Mouse (Mus musculus) lung, postnatal 0 days (tissue): Measurements from ENCODE around the gene Hspa5.

Experiments used
- CTCF ChIP-seq: IDR thresholded peaks from 2 replicates; pipeline ENCODE4 v1.5.1; 2016; ENCODE audit warnings: antibody characterized with exemption, mild to moderate bottlenecking
- EP300 ChIP-seq: IDR thresholded peaks from 2 replicates; pipeline ENCODE4 v1.6.1; 2016; ENCODE audit warnings: antibody characterized with exemption, mild to moderate bottlenecking, control low read depth

DNA sequence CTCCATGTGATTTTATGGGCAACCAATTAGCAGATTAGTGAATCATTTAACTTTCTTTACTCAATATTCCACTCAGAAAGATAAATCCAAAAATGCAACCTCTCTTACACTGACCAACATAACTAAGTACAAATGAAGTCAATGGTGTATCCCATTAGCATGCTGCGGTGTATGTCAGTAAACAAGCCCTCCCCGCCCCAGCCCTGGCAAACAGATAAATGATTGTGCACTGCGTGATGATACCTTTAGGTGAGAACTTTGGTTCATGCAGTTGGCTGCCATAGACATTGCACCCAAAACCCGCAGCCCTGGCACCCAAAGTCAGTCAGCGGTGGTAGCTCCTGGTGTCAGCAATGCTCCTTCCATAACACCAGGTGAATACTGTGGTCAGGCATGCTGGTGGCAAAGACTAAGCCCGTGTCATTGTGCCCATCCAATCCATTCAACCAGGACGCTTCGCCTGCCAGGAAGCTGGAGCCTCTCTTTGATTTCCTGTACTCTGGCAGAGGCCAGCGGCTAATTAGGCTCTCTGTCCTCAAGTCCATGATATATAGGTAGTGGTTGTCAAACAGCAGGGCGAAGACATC, 33.7 kb downstream of the Hspa5 start:
- TF ChIP-seq CTCF = no peak
- no peak for TF ChIP-seq EP300
